ENCODE assay signal across 8 mouse cellular contexts in genomic region chr19:47674419-47674818, GRCm38 (mm10). TPM values are rescaled to one million over a fixed set of nuclear protein-coding genes. Genes with fewer than 3 reads are reported as not detected.
DNase-seq lines count a peak whose midpoint lies in the region; ATAC-seq and TF ChIP-seq lines count a peak whose summit lies in the region.
"Had no signal": no experiment of that assay in that cellular context is flagged by ENCODE, and none has a peak within 500 bp of the region (broad histone marks: within the 10 kb centered on the region; RNA-seq: fewer than 3 reads in every experiment).

No protein-coding gene starts in this region.

- no peak overlapping the region for H3K27ac ChIP-seq in kidney, embryonic 14.5 days (ENCODE audit: low read depth, low read length)
- no peak overlapping the region for H3K27ac ChIP-seq in ES-Bruce4 (ENCODE audit: insufficient read depth, low read length)
- H3K27ac ChIP-seq: macrophage had no signal

- DNase-seq in kidney, adult 11 months: peak; percentile 11
- peak; percentile 35 for DNase-seq in adrenal gland, postnatal 25 days
- peak; percentile 66 for DNase-seq in induced T-regulatory cell, adult 2 months (ENCODE audit: low read depth)

- TF ChIP-seq POLR2A in ES-Bruce4 (IDR thresholded peaks at IDR 0.05; ENCODE audit: insufficient read depth, low read length): no peak

- no peaks in the 10 kb centered on the region for H3K36me3 ChIP-seq in kidney, embryonic 14.5 days (ENCODE audit: control insufficient read depth, insufficient read depth, low read length)
- no peaks in the 10 kb centered on the region for H3K36me3 ChIP-seq in ES-Bruce4 (ENCODE audit: control insufficient read depth, insufficient read depth, low read length, poor library complexity, severe bottlenecking)
- no peaks in the 10 kb centered on the region for H3K36me3 ChIP-seq in megakaryocyte, embryonic 14.5 days (replicated peaks; ENCODE audit: low read length)

- H3K4me3 ChIP-seq in kidney, embryonic 14.5 days (ENCODE audit: low read length): no peak overlapping the region
- no peak overlapping the region for H3K4me3 ChIP-seq in ES-Bruce4 (ENCODE audit: low read depth, low read length)
- peak overlapping the region; percentile 59 for H3K4me3 ChIP-seq in megakaryocyte, embryonic 14.5 days (replicated peaks)

- no peak overlapping the region for H3K4me2 ChIP-seq in kidney, embryonic 14.5 days (replicated peaks; ENCODE audit: low read depth, low read length)

- H3K9me3 ChIP-seq in kidney, embryonic 14.5 days (ENCODE audit: control insufficient read depth, low read length): no peaks in the 10 kb centered on the region
- no peaks in the 10 kb centered on the region for H3K9me3 ChIP-seq in ES-Bruce4 (replicated peaks; ENCODE audit: control insufficient read depth, insufficient read depth, low read length, poor library complexity, severe bottlenecking)
- no peaks in the 10 kb centered on the region for H3K9me3 ChIP-seq in megakaryocyte, embryonic 14.5 days

- ATAC-seq in kidney, embryonic 14.5 days (ENCODE audit: low FRiP score, low TSS enrichment): no peak
- ATAC-seq in frontal cortex, adult (ENCODE audit: low TSS enrichment): no peak

- H3K4me1 ChIP-seq in kidney, embryonic 14.5 days (ENCODE audit: control insufficient read depth, insufficient read depth, low read length): no peaks in the 10 kb centered on the region
- peaks cover 2% of the 10 kb centered on the region for H3K4me1 ChIP-seq in ES-Bruce4 (ENCODE audit: control insufficient read depth, insufficient read depth, low read length)
- peaks cover 47% of the 10 kb centered on the region for H3K4me1 ChIP-seq in megakaryocyte, embryonic 14.5 days

- WGBS in kidney, embryonic 14.5 days: 47% methylated on average over 8 of the region's 8 CpGs

- TF ChIP-seq EP300 in ES-Bruce4 (IDR thresholded peaks at IDR 0.05; ENCODE audit: insufficient read depth, low read depth, low read length): no peak

- H3K27me3 ChIP-seq in kidney, embryonic 14.5 days (ENCODE audit: control insufficient read depth, insufficient read depth, low read length): no peaks in the 10 kb centered on the region
- no peaks in the 10 kb centered on the region for H3K27me3 ChIP-seq in ES-Bruce4 (ENCODE audit: control insufficient read depth, insufficient read depth, low read length, poor library complexity, severe bottlenecking)
- H3K27me3 ChIP-seq in megakaryocyte, embryonic 14.5 days (replicated peaks): peaks cover 23% of the 10 kb centered on the region

- peak; percentile 81 for TF ChIP-seq CTCF in ES-Bruce4 (IDR thresholded peaks at IDR 0.05; ENCODE audit: low read depth, low read length)

- no peak overlapping the region for H3K9ac ChIP-seq in kidney, embryonic 14.5 days (ENCODE audit: low read depth, low read length)
- no peak overlapping the region for H3K9ac ChIP-seq in ES-Bruce4 (ENCODE audit: low read depth, poor library complexity, severe bottlenecking)

RNA-seq across cellular contexts. Expression of gene Col17a1, which starts 17.5 kb away (rescaled TPM):
- polyA plus RNA-seq in kidney, embryonic 14.5 days (2014; fragmentation: Nextera tagmentation; extraction: Ambion mirVana): 0.34 and 0.50 TPM in 2 replicates
- polyA plus RNA-seq in ES-Bruce4 (2011; ENCODE audit: insufficient read depth, insufficient read length, low read depth, missing spikeins): 0.32 TPM in 1 of 2 replicates, not detected in the other
- total RNA-seq in adrenal gland, postnatal 25 days (2021): not detected in 2 replicates
- not detected in 2 replicates for polyA plus RNA-seq in megakaryocyte, embryonic 14.5 days (2012; ENCODE audit: insufficient read depth, low replicate concordance)
- polyA plus RNA-seq: macrophage had no signal

RNA-seq across cellular contexts. Expression of gene Sfr1, which starts 57.1 kb away (rescaled TPM):
- polyA plus RNA-seq in kidney, embryonic 14.5 days (2014; fragmentation: Nextera tagmentation; extraction: Ambion mirVana): 268 and 309 TPM in 2 replicates
- polyA plus RNA-seq in ES-Bruce4 (2011; ENCODE audit: insufficient read depth, insufficient read length, low read depth, missing spikeins): 216 and 232 TPM in 2 replicates
- total RNA-seq in adrenal gland, postnatal 25 days (2021): 104 TPM in 2 replicates
- polyA plus RNA-seq in megakaryocyte, embryonic 14.5 days (2012; ENCODE audit: insufficient read depth, low replicate concordance): 4.5 and 9.7 TPM in 2 replicates

Comparison
In these comparisons a context has a peak if more than half of its experiments do, and no peak if none do; other contexts are left out.
1. DNase-seq: peak in every context shown above with its lines; median percentile 66 in induced T-regulatory cell, adult 2 months; 35 in adrenal gland, postnatal 25 days; 11 in kidney, adult 11 months.
2. RNA of gene Sfr1, which starts 57.1 kb away (polyA plus RNA-seq): 268 to 309 TPM in kidney, embryonic 14.5 days and 216 to 232 TPM in ES-Bruce4; 4.5 to 9.7 TPM in megakaryocyte, embryonic 14.5 days; every median in the first group is over 10 times any median in the second.